Mouse (Mus musculus) neural tube, embryonic 14.5 days (tissue): ENCODE measurements around the gene Nt5m. TPM values are rescaled to one million over a fixed set of nuclear protein-coding genes. Genes with fewer than 3 reads are reported as not detected.
"Not testable (repeated sequence)": the region's sequence is repeated elsewhere in the genome, so short reads cannot be mapped to it uniquely, and the experiment has no call there.

ENCODE experiments used
- ATAC-seq: fragments of 200-750 bp; cut with Nextera tagmentation; 2 replicates; pipeline ENCODE4 v1.8.0; 2017; ENCODE audit warnings: low read depth, mild to moderate bottlenecking, moderate TSS enrichment, moderate library complexity
- H3K27ac ChIP-seq: fragments of 300-500 bp; sonication (generic); 2 replicates; pipeline ENCODE4 v1.5.1; 2014; ENCODE audit warnings: low read depth, mild to moderate bottlenecking, control low read depth, low read length, moderate library complexity, mixed read lengths
- H3K27me3 ChIP-seq: fragments of 300-500 bp; sonication (generic); 2 replicates; pipeline ENCODE4 v1.6.1; 2014; ENCODE audit warnings: low read length; ENCODE audit not compliant: control insufficient read depth, insufficient read depth
- H3K36me3 ChIP-seq: fragments of 300-500 bp; sonication (generic); 2 replicates; pipeline ENCODE4 v1.6.1; 2014; ENCODE audit warnings: low read length, mixed read lengths; ENCODE audit not compliant: control insufficient read depth, insufficient read depth
- H3K4me1 ChIP-seq: fragments of 300-500 bp; sonication (generic); 2 replicates; pipeline ENCODE4 v1.6.1; 2014; ENCODE audit warnings: low read length; ENCODE audit not compliant: control insufficient read depth, insufficient read depth
- H3K4me2 ChIP-seq: fragments of 300-500 bp; sonication (generic); 2 replicates; pipeline ENCODE4 v1.6.1; 2014; ENCODE audit warnings: mild to moderate bottlenecking, low read depth, low read length, control low read depth
- H3K4me3 ChIP-seq: fragments of 300-500 bp; sonication (generic); 2 replicates; pipeline ENCODE4 v1.5.1; 2014; ENCODE audit warnings: low read depth, low read length, control low read depth, mixed read lengths
- H3K9ac ChIP-seq: fragments of 300-500 bp; sonication (generic); replicated peaks from 2 replicates; pipeline ENCODE4 v1.6.1; 2014; ENCODE audit warnings: low read depth, mild to moderate bottlenecking, control low read depth, low read length, mixed read lengths
- H3K9me3 ChIP-seq: fragments of 300-500 bp; sonication (generic); 2 replicates; pipeline ENCODE4 v1.6.1; 2016; ENCODE audit warnings: low read length; ENCODE audit not compliant: control insufficient read depth
- WGBS: fragments of 180-500 bp; shearing (Covaris S2); extraction: QIAGEN DNeasy Blood & Tissue Kit; methylation state at CpG from one replicate; pipeline ENCODE4 v1.1.7; 2014; 5-methylcytosine and 5-hydroxymethylcytosine counted together
- polyA plus RNA-seq: library from polyadenylated mRNA; unstranded; fragments of >200 nt; fragmentation: Nextera tagmentation; extraction: Ambion mirVana; gene quantifications from 2 replicates; pipeline ENCODE4 v1.2.1, GENCODE M21; 2014

The Nt5m gene
- polyA plus RNA-seq, 1 experiment from 2014 or later = 80.7 TPM

DNA sequence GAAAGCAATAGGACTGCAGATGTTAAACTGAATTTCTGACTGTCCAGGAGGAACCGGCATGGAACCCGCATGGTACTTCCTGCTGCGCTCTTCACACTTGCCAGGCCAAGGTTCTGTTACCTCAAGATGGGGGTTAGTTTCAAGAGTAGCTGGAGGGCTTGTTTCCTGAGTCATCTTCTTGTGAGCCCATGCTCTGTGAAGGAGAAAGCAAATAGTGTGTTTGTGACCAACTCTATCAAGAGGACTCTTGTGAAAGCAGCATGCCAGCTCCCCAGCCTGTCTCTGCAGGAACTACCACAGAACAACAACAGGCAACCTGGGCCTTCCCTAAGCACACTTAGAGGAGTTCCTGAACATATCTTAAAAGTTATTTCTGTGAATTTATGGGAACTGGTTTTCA is 21.3 kb upstream of the Nt5m start:
- Histone ChIP-seq H3K4me1 (no peaks in the 10 kb centered on the region), H3K9ac (no peak overlapping the region), H3K4me2 (no peak overlapping the region), H3K27ac (no peak overlapping the region), H3K36me3 (peaks cover 62% of the 10 kb centered on the region), H3K27me3 (no peaks in the 10 kb centered on the region), H3K9me3 (no peaks in the 10 kb centered on the region), H3K4me3 (no peak overlapping the region)
- 99% methylated on average over 3 of the region's 3 CpGs for WGBS
- ATAC-seq = no peak

DNA sequence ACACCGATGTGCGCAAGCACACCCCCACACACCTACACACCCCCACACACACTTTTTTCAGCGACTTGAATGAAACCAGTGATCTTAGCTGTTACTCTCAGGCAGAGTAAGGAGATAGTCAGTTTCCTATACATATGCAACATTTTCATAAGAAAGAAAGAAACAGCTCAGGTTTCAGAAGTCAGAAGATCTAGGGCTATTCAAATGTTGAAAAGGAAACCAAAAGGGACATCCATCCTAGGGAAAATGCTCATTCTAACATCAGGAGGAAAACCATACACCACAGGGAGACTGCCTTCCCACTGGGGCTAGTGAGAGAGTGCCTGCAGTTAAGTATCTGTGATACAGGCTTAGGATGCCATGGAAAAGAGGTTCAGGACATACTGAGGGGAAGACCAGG is 17.6 kb upstream of the Nt5m start:
- Histone ChIP-seq H3K4me1 (no peaks in the 10 kb centered on the region), H3K9me3 (no peaks in the 10 kb centered on the region), H3K36me3 (peaks cover 80% of the 10 kb centered on the region), H3K27me3 (no peaks in the 10 kb centered on the region), H3K4me3 (no peak overlapping the region), H3K27ac (no peak overlapping the region), H3K4me2 (no peak overlapping the region), H3K9ac (no peak overlapping the region)
- 93% methylated on average over 3 of the region's 3 CpGs for WGBS
- ATAC-seq = no peak

DNA sequence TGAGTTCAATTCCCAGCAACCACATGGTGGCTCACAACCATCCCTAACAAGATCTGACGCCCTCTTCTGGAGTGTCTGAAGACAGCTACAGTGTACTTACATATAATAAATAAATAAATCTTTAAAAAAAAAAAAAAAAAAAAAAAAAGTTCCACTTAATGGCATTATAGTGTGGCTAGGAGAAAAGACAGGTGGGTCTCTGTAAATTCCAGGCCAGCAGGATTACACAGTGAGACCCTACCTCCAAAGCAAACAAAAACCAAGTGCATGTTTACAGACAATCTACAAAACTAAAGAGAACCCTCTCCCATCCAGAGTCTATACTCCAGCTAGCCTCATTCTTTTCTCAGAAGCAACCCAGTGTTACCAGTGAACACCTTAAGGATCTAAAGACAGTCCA is 1.5 kb upstream of the Nt5m start:
- H3K9ac ChIP-seq, H3K4me3 ChIP-seq, H3K27me3 ChIP-seq, ATAC-seq, H3K27ac ChIP-seq, H3K9me3 ChIP-seq: not testable (repeated sequence)
- Histone ChIP-seq H3K4me2 (peak overlapping the region; percentile 57; the same call in 1 of the 2 replicates), H3K36me3 (peaks cover 13% of the 10 kb centered on the region), H3K4me1 (peaks cover 17% of the 10 kb centered on the region)
- WGBS = no CpG with 5 or more reads among the region's 1 CpGs

DNA sequence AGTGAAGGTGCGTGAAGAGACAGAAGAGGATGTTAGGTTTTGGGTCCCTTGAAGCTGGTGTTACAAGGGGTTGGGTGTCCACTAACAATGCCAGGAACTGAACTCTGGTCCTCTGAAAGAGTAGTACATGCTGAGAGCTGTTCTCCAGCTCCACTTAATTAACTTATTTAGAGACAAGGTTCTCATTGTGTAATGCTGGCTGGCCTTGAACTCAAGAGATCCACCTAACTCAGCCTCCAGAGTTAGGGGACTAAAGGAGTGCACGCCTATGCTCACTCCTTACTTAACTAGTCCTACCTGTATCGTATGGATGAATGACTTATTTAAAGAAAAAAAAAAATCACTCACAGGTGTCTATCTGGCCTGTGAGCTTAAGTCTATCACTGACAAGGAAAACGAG is 821 bp upstream of the Nt5m start:
- no peak for ATAC-seq
- H3K27ac ChIP-seq = no peak overlapping the region
- H3K9me3 ChIP-seq = no peaks in the 10 kb centered on the region
- H3K27me3 ChIP-seq = no peaks in the 10 kb centered on the region
- 70% methylated on average over 4 of the region's 4 CpGs for WGBS
- H3K4me2 ChIP-seq = peak overlapping the region; percentile 57
- H3K4me1 ChIP-seq = peaks cover 17% of the 10 kb centered on the region
- peaks cover 10% of the 10 kb centered on the region for H3K36me3 ChIP-seq
- H3K4me3 ChIP-seq = peak overlapping the region; percentile 79
- H3K9ac ChIP-seq = peak overlapping the region; percentile 87; the same call in 1 of the 2 replicates

DNA sequence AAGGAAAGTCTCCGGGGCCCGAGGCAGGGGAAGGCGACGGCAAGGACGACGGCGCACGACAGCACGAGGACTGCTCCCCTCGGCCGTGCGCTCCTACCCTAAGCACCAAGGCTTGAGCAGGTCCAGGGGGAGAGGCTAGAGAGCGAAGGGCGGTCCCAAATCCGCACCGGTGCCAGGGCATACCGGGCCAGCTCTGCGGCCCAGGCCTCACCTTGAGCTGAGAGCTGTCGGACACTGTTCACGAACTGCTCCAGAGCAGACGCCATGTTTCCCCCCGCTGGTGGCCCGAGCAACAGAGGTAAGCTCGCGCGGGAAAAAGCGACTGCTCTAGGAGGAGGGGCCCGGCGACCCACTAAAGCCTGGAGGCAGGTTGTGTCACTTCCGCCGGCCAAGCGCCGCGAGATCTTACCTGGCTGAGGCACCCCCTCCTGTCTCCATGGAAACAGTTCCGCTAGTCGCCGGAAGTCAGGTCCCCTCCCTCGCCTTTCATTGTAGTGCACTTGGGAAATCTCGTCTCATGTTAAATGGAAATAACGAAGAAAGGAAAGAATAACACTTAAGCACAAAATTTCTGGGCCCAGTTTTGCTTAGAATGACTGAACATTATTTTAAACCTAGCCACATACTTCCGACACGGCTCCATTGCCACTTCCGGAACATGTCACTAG is 346 bp downstream of the Nt5m start, which contains the start of gene Cops3:
Cops3 (minus strand) TSS at position 380 of the 668 bp plus-strand sequence.
- 1% methylated on average over 43 of the region's 43 CpGs for WGBS
- H3K4me2 ChIP-seq = peak within 1 kb of the TSS; percentile 57
- no peaks in the 10 kb centered on the region for H3K27me3 ChIP-seq
- H3K27ac ChIP-seq = peak within 1 kb of the TSS; percentile 96
- no peaks in the 10 kb centered on the region for H3K9me3 ChIP-seq
- H3K9ac ChIP-seq = peak within 1 kb of the TSS; percentile 87
- H3K4me3 ChIP-seq = peak within 1 kb of the TSS; percentile 79
- ATAC-seq = peak; percentile 97
- H3K36me3 ChIP-seq = peaks cover 9% of the 10 kb centered on the region
- peaks cover 17% of the 10 kb centered on the region for H3K4me1 ChIP-seq

DNA sequence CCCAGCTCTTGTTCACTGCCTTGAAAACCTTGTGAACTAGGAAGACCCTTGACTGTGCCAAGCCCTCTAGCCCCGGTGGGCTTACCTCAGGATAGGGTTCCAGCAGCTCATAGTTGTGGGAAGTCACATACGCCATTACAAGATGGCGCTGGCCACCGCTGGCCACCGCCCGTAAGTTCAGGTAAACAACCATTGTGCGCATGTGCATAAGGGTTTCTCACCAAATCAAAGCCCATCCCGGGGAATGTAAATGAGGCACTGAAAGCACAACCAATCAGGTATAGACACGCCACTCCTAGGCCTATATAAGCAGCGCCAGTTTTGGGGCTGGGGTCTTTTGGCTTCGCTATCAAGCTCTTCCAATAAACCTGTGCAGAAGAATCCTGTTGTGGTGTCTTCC is 7.1 kb downstream of the Nt5m start:
- Histone ChIP-seq H3K4me2 (no peak overlapping the region), H3K4me3 (no peak overlapping the region), H3K9ac (no peak overlapping the region), H3K27me3 (no peaks in the 10 kb centered on the region), H3K27ac (no peak overlapping the region), H3K36me3 (no peaks in the 10 kb centered on the region; the same call in 1 of the 2 replicates), H3K9me3 (no peaks in the 10 kb centered on the region), H3K4me1 (peaks cover 6% of the 10 kb centered on the region; the same call in 1 of the 2 replicates)
- 97% methylated on average over 11 of the region's 11 CpGs for WGBS
- ATAC-seq = no peak

DNA sequence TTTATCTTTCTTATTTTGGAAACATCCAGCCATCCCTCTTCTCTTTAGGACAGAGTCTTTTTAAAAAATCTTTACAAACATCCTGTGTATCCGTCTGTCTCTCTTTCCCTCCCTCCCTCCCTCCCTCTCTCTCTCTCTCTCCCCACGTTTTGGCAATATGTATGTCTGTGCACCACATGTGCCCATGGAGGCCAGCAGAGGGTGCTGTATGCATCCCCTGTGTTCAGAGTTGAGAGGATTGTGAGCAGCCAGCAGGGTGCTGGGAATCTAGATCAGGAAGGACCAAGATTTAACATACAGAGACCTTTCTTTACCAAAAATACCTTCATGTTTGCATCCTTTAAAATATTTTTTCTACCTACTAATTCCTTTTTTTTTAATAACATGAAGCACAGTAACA is 7.9 kb downstream of the Nt5m start:
- no peaks in the 10 kb centered on the region for H3K9me3 ChIP-seq
- H3K4me1 ChIP-seq = peaks cover 6% of the 10 kb centered on the region; the same call in 1 of the 2 replicates
- H3K4me2 ChIP-seq = peak overlapping the region; percentile 73; the same call in 1 of the 2 replicates
- no peak overlapping the region for H3K27ac ChIP-seq
- H3K36me3 ChIP-seq = no peaks in the 10 kb centered on the region; the same call in 1 of the 2 replicates
- peak overlapping the region; percentile 76 for H3K4me3 ChIP-seq
- no peak overlapping the region for H3K9ac ChIP-seq
- WGBS = 20% methylated on average over 2 of the region's 2 CpGs
- ATAC-seq = no peak
- no peaks in the 10 kb centered on the region for H3K27me3 ChIP-seq

DNA sequence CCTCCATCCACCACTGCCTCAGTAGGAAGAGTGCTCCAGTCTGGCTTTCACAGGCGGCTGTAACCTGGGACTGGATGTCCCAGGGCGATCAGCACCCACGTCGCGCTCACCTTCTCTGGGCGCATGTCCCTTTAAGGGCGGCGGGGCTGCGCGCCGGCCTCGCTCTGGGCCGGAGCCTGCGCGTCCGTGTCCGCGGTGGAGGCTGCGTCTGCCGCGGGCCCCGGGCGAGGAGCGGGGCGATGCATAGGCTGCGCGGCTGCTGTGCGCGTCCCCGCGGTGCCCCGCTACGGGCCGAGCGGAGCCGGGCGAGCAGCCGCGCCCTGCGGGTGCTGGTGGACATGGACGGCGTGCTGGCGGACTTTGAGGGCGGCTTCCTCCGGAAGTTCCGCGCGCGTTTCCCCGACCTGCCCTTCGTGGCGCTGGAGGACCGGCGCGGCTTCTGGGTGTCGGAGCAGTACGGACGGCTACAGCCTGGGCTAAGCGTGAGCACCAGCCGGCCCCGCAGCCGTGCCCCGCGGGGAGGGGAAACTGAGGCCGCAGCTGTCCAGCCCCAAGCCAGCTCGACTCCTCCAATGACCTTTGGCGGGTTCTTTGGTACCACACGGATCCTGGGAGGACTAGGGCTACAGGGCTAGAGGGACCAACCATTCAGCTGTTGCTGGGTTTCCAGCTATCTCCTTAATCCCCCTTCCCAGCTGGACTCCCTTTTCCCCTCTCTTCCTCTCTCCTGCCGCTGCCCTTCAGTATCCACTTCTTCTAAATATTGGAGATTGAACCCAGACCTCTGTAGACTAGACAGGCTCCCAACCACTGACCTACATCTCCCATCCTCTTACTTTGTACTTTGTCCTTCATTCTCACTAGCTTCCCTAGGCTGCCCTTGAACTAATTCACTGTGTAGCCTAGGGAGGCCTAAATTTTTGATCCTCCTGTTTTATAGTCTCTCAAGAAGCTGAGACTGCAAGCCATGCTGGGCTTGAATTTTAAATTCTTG is 8.9 kb downstream of the Nt5m start:
- Histone ChIP-seq H3K4me3 (peak overlapping the region; percentile 76), H3K9ac (peak overlapping the region; percentile 85), H3K27me3 (no peaks in the 10 kb centered on the region), H3K36me3 (no peaks in the 10 kb centered on the region; the same call in 1 of the 2 replicates), H3K4me2 (peak overlapping the region; percentile 73), H3K9me3 (no peaks in the 10 kb centered on the region), H3K4me1 (peaks cover 6% of the 10 kb centered on the region; the same call in 1 of the 2 replicates), H3K27ac (peak overlapping the region; percentile 82)
- under 1% methylated on average over 49 of the region's 69 CpGs for WGBS
- ATAC-seq = peak; percentile 91
